Mouse (Mus musculus) limb, embryonic 10.5 days (tissue): ENCODE measurements at regions not wholly inside any gene's neighbourhood (a gene's known extent, or its start where the extent isn't known, plus 50 kb on each side); places are given as distances from the start of the nearest gene placed in this dataset.

Source experiments
- DNase-seq: peaks from one replicate; pipeline ENCODE4 v3.0.0-alpha.2; 2017; ENCODE audit warnings: low spot score
- H3K27ac ChIP-seq: fragments of 300-500 bp; sonication (generic); 2 replicates; pipeline ENCODE4 v1.5.1; 2016; ENCODE audit warnings: mild to moderate bottlenecking
- H3K27me3 ChIP-seq: fragments of 300-500 bp; sonication (generic); 2 replicates; pipeline ENCODE4 v1.6.1; 2016; ENCODE audit warnings: low read depth, mild to moderate bottlenecking; ENCODE audit not compliant: poor library complexity, severe bottlenecking
- H3K36me3 ChIP-seq: fragments of 300-500 bp; sonication (generic); 2 replicates; pipeline ENCODE4 v1.6.1; 2016; ENCODE audit warnings: mild to moderate bottlenecking, moderate library complexity
- H3K4me1 ChIP-seq: fragments of 300-500 bp; sonication (generic); 2 replicates; pipeline ENCODE4 v1.6.1; 2016
- H3K4me3 ChIP-seq: fragments of 300-500 bp; sonication (generic); 2 replicates; pipeline ENCODE4 v1.5.1; 2016; ENCODE audit warnings: mild to moderate bottlenecking, moderate library complexity
- H3K9me3 ChIP-seq: fragments of 300-500 bp; sonication (generic); replicated peaks from 2 replicates; pipeline ENCODE4 v1.6.1; 2016; ENCODE audit warnings: mild to moderate bottlenecking
- WGBS: fragments of 180-500 bp; shearing (Covaris S2); methylation state at CpG from one replicate; pipeline ENCODE4 v1.1.7; 2016; 5-methylcytosine and 5-hydroxymethylcytosine counted together

DNA sequence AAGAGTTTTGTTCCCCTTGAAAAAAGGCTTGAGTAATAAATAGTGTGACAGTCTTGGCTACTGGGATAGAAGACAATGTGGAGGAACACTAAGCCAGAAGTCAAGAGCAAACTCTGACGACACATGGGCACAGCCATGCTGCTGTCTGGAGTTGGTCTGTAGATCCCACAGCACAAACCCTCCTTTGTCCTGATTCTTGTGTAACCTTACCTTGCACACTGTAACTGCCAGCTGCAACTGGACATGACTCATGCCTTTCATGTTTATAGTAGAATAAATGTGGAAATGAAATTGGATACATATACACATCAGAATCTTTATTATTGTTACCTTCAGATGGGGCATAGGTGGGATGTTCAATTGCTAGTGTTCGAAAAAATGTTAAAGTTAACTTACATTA lies 195.3 kb upstream of the Kbtbd8 start:
- Histone ChIP-seq H3K4me3 (no peak overlapping the region), H3K27ac (no peak overlapping the region), H3K36me3 (no peaks in the 10 kb centered on the region), H3K27me3 (no peaks in the 10 kb centered on the region), H3K4me1 (no peaks in the 10 kb centered on the region), H3K9me3 (no peaks in the 10 kb centered on the region)
- 87% methylated on average over 2 of the region's 2 CpGs for WGBS
- DNase-seq, result no peak

DNA sequence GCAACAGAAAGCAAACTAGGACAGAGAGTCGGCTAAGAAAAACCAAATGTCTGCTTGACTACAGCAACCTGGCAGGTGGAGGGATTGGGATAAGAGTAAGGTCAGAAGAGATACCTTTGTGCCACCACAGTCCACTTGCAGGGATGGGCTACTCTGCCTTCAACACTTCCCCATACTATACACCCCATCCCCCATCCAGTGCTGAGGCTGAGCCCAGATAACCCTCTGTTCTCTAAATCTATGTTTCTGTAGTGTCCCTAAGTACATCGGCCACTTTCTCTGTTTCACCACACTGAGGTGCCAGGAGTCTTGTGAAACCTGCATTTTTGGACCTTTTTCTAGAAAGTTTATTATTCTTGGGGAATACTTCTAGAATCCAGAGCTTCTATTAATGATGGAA lies 196.3 kb upstream of the Kbtbd8 start:
- Histone ChIP-seq H3K36me3 (no peaks in the 10 kb centered on the region), H3K27ac (no peak overlapping the region), H3K4me1 (no peaks in the 10 kb centered on the region), H3K27me3 (no peaks in the 10 kb centered on the region), H3K4me3 (no peak overlapping the region), H3K9me3 (no peaks in the 10 kb centered on the region)
- WGBS, result 91% methylated on average over 2 of the region's 2 CpGs
- DNase-seq, result no peak

DNA sequence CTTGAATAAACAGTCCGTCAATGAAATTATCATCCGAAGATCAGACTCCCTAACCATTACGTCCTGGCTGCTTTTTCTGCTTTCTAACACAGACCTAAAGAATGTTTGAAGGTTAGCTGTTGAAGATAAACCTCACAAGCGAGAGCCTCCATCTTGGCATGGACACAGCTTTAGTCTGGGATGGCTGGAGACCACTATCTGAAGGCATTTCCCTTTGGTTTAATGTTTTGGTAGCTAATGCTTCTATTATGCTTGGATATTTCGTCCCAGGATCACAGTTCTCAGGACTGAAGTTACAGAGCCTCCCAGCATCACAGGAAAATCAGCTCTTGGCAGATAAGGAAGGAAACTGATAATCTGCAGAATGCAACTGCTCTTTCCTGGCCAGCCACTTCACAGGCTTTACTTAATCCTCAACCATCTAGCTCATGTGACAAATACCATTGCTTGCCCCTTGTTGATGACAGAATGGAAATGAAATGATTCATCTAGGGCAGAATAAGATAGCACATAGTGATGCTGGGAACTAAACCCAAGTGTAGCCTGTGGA lies 197.8 kb upstream of the Kbtbd8 start:
- WGBS, result 87% methylated on average over 5 of the region's 5 CpGs

DNA sequence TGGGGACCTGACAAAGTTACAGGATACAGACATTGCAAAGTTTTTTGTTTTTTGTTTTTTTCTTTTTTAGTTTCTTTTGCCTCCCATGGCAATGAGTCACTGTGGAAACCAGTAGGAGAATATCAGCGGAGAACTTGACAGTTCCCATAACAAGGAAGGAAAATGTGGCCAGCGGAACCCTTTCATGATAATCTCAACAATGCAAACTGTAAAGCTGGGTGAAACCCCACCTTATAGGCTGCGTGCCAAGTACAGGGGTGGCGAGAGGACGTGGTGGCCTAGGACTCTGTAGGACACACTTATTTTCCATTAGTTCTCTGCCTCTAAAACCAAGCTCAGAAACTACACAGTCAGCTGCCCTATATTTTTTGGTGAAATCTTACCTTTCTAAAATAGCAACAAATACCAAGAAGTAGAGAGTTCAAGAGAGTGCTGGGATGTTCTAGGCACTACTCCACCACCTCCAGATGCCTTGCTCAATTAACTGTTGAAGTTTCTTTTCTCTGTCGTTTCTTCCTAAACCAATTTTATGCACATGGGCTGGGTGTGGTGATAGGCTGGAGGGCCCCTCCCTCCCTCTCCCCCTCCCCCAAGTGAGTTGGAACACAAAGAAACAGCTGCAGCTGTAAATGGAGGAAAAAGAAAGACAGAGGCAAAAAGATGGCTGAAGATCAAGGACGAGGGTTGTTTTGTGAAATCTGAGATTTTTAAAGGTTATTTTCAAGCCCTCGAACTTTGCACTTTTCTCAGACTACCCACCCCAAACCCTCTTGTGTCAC lies 201.0 kb upstream of the Kbtbd8 start:
- Histone ChIP-seq H3K4me3 (no peak overlapping the region), H3K36me3 (no peaks in the 10 kb centered on the region), H3K27me3 (no peaks in the 10 kb centered on the region), H3K27ac (peak overlapping the region; percentile 37; the same call in 1 of the 2 replicates), H3K4me1 (peaks cover 17% of the 10 kb centered on the region), H3K9me3 (no peaks in the 10 kb centered on the region)
- WGBS, result 77% methylated on average over 8 of the region's 8 CpGs
- DNase-seq, result no peak

More for the DNA sequence above, 197.8 kb upstream of the Kbtbd8 start:
- Histone ChIP-seq H3K4me1 (no peaks in the 10 kb centered on the region), H3K4me3 (no peak overlapping the region), H3K36me3 (no peaks in the 10 kb centered on the region), H3K27me3 (no peaks in the 10 kb centered on the region), H3K27ac (no peak overlapping the region), H3K9me3 (no peaks in the 10 kb centered on the region)
- DNase-seq, result no peak

DNA sequence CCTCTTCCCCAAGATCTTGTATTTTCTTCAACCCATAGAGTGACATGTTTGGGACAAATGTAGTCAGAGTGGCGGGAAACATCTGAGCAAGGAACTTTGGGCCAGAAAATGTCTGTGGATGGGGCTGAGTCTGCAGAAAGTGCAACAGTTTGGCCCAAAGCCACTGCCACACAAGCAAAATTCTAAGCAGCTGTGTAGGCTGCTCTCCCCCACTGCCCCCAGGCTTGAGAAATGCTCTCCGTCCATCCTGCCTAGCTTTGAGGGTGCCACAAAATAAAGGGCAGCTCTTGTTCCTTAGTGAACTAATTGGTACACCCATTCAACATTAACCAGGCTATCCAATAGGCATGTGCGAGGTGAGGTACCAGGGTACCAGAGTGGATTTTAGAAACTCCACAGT lies 205.2 kb upstream of the Kbtbd8 start:
- 65% methylated on average over 3 of the region's 3 CpGs for WGBS

DNA sequence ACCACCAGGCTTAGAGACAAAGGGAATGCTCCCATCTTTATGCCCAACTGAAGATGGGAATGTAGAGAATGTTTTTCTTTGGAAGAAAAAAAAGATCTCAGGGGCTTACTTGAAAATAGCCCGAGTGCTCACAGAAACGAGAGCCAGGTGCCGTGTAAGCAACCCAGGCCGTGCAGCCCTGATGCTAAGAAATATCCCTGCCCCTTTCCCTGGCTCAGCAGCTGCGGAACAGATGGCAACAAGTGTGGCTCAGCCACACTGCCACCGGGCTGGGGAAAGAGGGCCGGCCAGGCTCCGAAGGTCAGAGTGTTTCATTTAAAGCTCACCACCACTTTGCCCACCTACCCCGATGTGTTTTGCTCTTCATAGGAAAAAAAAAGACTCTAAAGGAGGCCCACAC lies 205.7 kb upstream of the Kbtbd8 start:
- Histone ChIP-seq H3K4me3 (no peak overlapping the region), H3K36me3 (no peaks in the 10 kb centered on the region), H3K27me3 (no peaks in the 10 kb centered on the region), H3K4me1 (peaks cover 22% of the 10 kb centered on the region), H3K27ac (peak overlapping the region; percentile 66), H3K9me3 (no peaks in the 10 kb centered on the region)
- DNase-seq, result peak; percentile 82
- 22% methylated on average over 9 of the region's 9 CpGs for whole genome bisulfite sequencing

More for the DNA sequence above, 205.2 kb upstream of the Kbtbd8 start:
- Histone ChIP-seq H3K4me3 (no peak overlapping the region), H3K36me3 (no peaks in the 10 kb centered on the region), H3K9me3 (no peaks in the 10 kb centered on the region), H3K27ac (peak overlapping the region; percentile 66), H3K27me3 (no peaks in the 10 kb centered on the region), H3K4me1 (peaks cover 18% of the 10 kb centered on the region)
- no peak for DNase-seq

DNA sequence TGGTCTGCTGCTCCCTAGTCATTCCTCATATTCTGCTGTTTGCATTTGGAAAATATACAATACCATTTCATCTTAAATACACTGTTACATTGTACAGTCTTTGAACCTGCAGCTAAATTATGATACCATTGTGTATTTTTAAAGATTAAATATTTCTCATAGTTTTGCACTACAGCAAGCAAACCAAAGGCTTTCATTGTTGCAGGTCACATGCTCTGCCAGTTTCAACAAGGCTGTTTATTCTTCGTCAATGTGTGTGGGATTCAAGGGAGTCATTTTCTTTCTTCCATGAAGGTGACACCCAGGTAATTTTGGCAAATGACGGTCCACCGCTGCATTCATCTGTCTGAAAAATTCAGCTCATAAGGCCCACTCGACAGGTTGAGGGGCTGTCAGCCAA lies 200.9 kb upstream of the Lrig1 start:
- WGBS, result 92% methylated on average over 4 of the region's 4 CpGs
- H3K9me3 ChIP-seq, result no peaks in the 10 kb centered on the region
- no peak overlapping the region for H3K4me3 ChIP-seq
- H3K27ac ChIP-seq, result no peak overlapping the region
- H3K36me3 ChIP-seq, result no peaks in the 10 kb centered on the region
- DNase-seq, result no peak
- H3K27me3 ChIP-seq, result no peaks in the 10 kb centered on the region
- peaks cover under 1% of the 10 kb centered on the region; the same call in 1 of the 2 replicates for H3K4me1 ChIP-seq

DNA sequence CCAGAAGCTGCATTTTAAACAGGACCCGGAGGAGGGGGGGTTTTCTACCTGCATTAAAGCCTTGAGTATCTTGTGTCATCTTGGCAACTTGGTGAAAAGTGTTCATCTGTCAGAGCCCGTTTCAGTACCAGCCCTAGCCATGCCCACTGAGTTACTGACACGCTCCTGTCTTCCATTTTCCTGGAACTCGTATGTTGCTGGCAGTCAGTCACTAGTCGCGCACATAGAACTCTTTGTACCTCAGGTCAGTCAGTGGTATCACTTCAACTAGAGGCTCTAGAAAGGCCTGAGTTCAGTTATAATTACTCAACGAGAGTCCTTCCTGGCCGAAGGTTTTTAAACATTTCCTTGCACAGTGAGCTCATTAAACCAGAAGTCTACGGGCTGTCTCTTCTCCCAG lies 198.9 kb upstream of the Lrig1 start:
- Histone ChIP-seq H3K27ac (no peak overlapping the region), H3K27me3 (no peaks in the 10 kb centered on the region), H3K9me3 (no peaks in the 10 kb centered on the region), H3K4me1 (no peaks in the 10 kb centered on the region), H3K4me3 (no peak overlapping the region), H3K36me3 (no peaks in the 10 kb centered on the region)
- WGBS, result 90% methylated on average over 9 of the region's 9 CpGs
- no peak for DNase-seq

DNA sequence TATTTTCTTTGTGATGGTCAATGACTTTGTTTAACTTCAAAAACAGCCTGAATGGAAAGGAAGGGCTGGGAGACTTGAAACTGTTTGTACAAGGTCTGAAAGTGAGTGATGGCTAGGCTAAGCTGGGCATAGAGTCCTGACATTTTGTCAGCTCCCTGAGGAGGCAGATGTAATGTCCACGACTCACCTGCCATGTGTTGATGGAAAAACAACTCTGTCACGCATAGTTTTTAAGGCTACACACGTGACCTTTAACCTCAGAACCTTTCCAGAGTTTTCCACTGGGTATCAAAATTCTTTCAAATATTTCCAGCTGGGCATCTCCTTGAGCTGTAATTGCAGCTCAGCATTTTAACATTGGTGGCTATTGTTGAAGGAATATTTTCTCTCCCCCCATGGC lies 190.2 kb upstream of the Lrig1 start:
- WGBS, result 51% methylated on average over 3 of the region's 3 CpGs
- DNase-seq, result no peak
- peaks cover 16% of the 10 kb centered on the region for H3K4me1 ChIP-seq
- no peaks in the 10 kb centered on the region for H3K36me3 ChIP-seq
- H3K27ac ChIP-seq, result no peak overlapping the region
- no peaks in the 10 kb centered on the region for H3K27me3 ChIP-seq
- no peaks in the 10 kb centered on the region for H3K9me3 ChIP-seq
- no peak overlapping the region for H3K4me3 ChIP-seq

DNA sequence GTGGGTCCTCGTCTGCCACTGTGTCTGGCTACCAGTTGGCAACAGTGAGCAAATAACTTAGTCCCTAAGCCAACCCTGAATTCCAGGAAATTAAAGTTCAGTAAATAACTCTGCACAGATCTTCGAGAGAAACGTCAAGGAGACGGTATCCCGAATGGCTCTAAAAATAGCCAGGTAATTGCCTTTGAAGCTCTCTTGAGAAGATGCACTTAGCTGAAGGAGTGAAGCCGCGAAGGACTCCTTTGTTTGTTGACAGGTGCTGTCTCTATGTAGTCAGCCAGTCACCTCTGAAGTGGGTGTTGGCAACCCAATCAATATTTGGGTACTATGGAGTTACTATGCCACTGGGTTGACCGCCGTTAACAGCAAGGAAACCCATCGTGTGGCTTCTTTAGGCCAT lies 189.3 kb upstream of the Lrig1 start:
- no peak for DNase-seq
- Histone ChIP-seq H3K9me3 (no peaks in the 10 kb centered on the region), H3K36me3 (no peaks in the 10 kb centered on the region), H3K4me1 (peaks cover 16% of the 10 kb centered on the region), H3K27ac (no peak overlapping the region), H3K27me3 (no peaks in the 10 kb centered on the region), H3K4me3 (no peak overlapping the region)
- 88% methylated on average over 10 of the region's 10 CpGs for WGBS

DNA sequence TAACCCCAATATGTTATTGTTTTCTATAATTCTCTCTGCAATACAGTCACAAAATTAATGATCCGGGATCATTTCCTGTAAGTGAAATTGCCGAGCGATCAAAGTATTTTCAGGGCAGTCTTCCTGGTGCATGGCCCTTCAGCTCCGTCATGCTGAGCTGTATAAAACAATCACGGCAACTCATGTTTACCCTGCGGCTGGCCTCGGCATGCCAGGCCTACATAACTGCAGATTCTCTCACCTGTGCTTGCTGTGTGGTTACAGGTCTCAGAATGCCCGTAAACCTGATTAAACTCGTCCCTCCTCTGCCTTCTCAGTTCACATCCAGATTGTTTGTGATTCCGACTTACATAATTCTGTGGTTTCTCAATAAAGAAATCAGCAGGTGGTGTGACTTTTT lies 181.2 kb upstream of the Lrig1 start:
- H3K27me3 ChIP-seq, result no peaks in the 10 kb centered on the region
- no peak overlapping the region for H3K4me3 ChIP-seq
- 92% methylated on average over 10 of the region's 10 CpGs for WGBS
- H3K9me3 ChIP-seq, result no peaks in the 10 kb centered on the region
- 0 out of 2 replicates have a peak, but pooled peaks cover 5% of the 10 kb centered on the region for H3K4me1 ChIP-seq
- no peaks in the 10 kb centered on the region for H3K36me3 ChIP-seq
- H3K27ac ChIP-seq, result no peak overlapping the region
- no peak for DNase-seq

DNA sequence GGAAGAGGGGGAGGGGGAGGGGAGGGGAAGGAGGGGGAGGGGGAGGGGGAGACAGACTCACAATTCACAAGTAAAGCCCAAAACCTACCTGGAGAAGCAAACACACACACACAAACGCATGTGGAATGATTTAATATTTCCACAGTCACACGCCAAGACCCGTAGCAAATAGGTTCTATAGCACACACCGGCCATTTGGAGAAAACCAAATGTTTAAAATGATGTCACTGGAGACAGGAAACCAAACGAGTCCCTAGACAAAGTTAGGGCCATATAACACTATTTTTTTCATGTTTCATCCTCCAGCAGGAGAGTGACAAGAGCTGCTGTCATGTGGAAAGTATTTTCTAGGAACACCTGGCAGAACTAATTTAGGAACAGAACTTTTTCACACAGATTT lies 175.9 kb upstream of the Lrig1 start:
- Histone ChIP-seq H3K4me3 (no peak overlapping the region), H3K27me3 (no peaks in the 10 kb centered on the region), H3K27ac (no peak overlapping the region), H3K9me3 (no peaks in the 10 kb centered on the region), H3K36me3 (no peaks in the 10 kb centered on the region), H3K4me1 (peaks cover 11% of the 10 kb centered on the region; the same call in 1 of the 2 replicates)
- no peak for DNase-seq
- WGBS, result 84% methylated on average over 5 of the region's 5 CpGs

DNA sequence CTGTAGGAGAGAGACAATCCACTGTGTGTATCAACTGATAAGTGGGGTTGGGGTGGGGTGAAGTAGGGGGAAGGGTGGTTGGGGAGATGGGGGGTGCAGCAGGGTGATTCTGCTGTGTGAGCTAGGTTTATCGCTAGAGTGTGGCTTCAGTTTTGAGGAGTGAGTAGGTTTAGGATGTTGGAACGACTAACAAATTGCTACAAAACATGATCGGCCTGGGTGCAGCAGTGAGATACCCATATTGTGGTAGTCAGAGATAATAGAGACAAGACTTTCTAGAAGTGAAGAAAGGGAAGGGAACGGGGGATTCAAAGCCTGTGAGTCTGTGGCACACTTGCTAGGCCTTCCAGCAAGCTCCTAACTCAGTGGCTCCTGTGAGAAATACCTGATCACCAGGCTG lies 175.1 kb upstream of the Lrig1 start:
- H3K4me1 ChIP-seq, result peaks cover 11% of the 10 kb centered on the region; the same call in 1 of the 2 replicates
- 92% methylated on average over 4 of the region's 4 CpGs for WGBS
- no peaks in the 10 kb centered on the region for H3K9me3 ChIP-seq
- no peak overlapping the region for H3K27ac ChIP-seq
- no peak overlapping the region for H3K4me3 ChIP-seq
- no peak for DNase-seq
- no peaks in the 10 kb centered on the region for H3K36me3 ChIP-seq
- no peaks in the 10 kb centered on the region for H3K27me3 ChIP-seq
